Mouse (Mus musculus): ENCODE data around the gene Pcf11.
A peak's percentile ranks its signal among the peaks of the same experiment; 100 is the strongest.

The Pcf11 gene

GRCm38 (mm10) chr7:92669507-92670471 is at the start of gene Pcf11:
Gene Pcf11 (minus strand): TSS chr7:92669934.
- DNase-seq (ENCODE audit: low spot score) = peak; percentile 94

DNA sequence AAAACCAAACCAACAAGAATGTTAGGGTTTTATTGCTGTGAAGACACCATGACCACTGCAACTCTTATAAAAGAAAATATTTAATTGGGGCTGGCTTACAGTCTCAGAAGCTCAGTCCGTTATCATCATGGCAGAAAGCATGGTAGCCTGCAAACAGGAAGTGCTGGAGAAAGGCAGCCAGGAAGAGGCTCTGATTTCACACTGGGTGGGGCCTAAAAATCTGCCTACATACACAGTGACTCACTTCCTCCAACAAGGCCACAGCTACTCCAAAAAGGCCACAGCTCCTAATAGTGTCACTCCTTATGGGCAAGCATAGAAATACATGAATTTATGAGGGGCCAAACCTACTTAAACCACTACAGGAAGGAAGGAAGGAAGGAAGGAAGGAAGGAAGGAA is 45.3 kb upstream of the Pcf11 start:
- no peak for DNase-seq (ENCODE audit: low spot score)

- no peak for DNase-seq (ENCODE audit: low spot score)
These were observed 41.9 kb upstream of the Pcf11 start for GRCm38 (mm10) chr7:92711593-92711992.

- no peak for DNase-seq (ENCODE audit: low spot score)
These were observed 39.8 kb upstream of the Pcf11 start for GRCm38 (mm10) chr7:92709573-92709972.

- DNase-seq (ENCODE audit: low spot score) = no peak
These were observed 37.0 kb upstream of the Pcf11 start for GRCm38 (mm10) chr7:92706711-92707110.

- DNase-seq (ENCODE audit: low spot score) = no peak
These were observed 35.8 kb upstream of the Pcf11 start for GRCm38 (mm10) chr7:92705534-92705933.

DNA sequence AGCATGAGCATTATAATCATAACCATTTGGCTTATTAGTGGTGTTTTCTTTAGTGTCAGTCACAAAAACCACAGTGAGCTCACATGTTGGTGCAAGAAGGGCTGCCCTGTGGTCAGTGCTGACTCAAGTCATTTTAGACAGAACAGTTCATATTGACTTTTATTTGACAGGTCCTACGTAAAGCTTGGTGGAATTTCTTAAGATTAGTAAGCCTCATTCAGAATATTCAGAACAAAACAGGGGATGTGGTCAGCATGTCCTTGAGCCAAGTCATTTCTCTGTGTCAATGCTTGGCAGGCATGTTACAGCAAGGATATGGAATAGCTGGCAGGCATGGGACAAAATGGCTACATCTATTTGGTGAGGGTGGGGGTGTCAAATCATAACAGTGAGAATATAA is 33.9 kb upstream of the Pcf11 start:
- no peak for DNase-seq (ENCODE audit: low spot score)

DNA sequence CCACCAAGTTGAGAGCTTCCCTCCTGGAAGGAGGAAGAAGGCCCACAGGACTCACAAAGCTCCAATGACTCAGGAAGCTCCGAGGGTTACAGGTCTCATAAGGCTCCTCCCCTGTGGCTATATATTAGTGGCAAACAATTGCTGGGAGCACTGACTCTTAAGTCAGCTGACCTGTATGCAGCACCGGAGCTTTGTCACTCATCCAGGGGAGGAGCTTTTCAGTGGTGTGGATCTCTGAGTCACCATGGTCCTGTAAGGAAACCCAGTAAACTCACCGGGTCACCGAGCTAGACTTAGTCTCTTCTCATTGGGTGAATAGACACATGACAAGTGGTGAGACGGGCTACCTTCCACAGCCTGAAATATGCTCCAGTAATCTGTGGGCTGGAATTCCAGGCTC is 29.0 kb upstream of the Pcf11 start:
- no peak for DNase-seq (ENCODE audit: low spot score)

DNA sequence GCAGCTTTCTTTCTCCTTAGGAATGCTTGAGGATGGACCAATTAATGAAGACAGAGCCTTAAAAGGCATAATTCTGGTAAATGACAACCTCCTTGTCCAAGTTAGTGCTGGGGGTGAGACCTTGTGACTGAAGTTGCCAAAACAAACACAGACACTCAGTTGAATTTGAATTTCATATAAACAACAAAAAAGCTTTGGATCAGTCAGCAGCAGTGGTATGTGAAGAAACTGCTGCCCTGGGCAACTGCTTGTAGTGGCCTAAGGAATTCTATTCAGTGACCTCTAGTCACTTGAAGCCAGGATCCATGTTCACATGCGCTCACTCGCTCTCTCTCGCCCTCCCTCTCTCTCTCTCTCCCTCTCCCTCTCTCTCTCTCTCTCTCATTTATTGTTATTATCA is 26.7 kb upstream of the Pcf11 start:
- no peak for DNase-seq (ENCODE audit: low spot score)

DNA sequence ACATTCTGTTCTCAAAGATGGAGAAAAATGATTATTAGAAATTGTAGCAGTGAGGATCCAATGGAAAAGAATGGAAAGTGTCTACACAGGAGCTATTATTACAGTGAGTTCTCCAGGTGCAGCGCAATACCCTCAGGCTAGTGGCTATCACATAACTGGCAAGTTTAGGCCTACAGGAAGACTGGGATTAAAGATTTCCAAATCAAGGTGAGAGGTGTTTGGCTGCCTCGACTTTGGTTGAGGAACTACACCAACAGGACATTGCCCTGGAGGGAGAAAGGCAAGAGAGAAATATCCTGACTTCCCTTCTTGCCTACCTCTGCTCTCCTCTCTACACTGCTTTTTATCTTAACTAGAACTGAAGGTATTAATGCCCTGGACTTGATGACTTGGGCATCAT is 19.4 kb upstream of the Pcf11 start:
- DNase-seq (ENCODE audit: low spot score) = no peak

DNA sequence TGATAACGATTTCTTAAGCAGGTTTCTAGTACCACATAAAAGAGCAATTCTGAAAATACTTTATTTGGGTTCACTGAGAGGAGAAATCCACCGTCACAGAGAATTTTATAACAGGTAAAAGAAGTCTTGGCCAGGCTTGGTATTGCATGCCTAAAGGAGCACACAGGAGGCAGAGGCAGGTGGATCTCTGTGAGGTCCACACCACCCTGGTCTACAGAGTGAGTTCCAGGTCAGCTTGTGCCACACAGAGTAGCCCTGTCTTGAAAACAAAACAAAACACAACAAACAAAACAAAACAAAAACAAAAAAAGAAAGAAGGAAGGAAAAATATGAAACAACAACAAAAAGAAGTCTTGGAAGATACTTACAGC is 18.6 kb upstream of the Pcf11 start:
- no peak for DNase-seq (ENCODE audit: low spot score)

DNA sequence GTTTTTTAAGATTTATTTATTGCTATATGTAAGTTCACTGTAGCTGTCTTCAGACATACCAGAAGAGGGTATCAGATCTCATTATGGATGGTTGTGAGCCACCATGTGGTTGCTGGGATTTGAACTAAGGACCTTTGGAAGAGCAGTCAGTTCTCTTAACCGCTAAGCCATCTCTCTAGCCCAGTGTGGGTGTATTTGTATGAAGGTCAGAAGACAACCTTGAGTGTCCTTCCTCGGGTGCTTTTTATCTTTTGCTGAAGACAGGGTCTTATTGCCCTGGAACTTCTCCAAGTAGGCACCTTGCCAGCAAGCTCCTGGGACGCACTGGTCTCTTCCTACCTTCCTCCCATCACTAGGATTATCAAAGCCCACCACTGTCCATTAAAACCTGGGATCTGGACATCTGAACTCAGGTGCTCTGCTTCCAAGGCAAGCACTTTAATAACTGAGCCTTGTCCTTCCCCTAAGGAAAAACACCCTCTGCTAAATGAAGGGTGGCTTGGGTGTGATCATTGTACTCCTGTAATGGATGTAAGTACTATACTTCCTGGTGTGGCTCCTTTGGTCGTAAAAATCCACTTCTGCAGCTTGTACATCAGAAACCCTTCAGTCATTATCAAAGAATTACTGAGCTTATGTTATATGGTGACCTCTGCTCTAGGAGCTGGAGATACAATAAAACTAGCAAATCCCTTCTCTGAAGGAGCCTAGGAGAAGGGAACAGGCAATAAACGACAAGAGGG is 18.0 kb upstream of the Pcf11 start:
- DNase-seq (ENCODE audit: low spot score) = no peak

GRCm38 (mm10) chr7:92677346-92677745 is 7.6 kb upstream of the Pcf11 start:
- no peak for DNase-seq (ENCODE audit: low spot score)

DNA sequence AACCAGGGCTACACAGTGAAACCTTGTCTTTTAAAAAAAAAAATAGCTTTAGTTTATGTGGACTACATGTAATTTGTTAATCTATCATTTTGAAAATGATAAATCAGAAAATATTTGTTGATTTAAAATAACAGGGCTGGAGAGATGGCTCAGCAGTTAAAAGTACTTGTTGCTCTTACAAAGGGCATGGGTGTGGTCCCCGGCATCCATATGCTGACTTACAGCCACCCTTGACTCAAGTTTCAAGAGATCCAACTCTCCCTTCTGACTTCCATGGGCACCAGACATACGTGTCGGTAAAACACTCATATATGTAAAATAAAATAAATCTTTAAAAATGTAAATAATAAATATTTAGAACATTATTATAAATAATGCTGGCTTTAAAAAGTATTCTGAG is 5.4 kb upstream of the Pcf11 start:
- DNase-seq (ENCODE audit: low spot score) = no peak

- peak; percentile 57 for DNase-seq (ENCODE audit: low spot score)
These were observed 785 bp downstream of the Pcf11 start for GRCm38 (mm10) chr7:92668791-92669506.

DNA sequence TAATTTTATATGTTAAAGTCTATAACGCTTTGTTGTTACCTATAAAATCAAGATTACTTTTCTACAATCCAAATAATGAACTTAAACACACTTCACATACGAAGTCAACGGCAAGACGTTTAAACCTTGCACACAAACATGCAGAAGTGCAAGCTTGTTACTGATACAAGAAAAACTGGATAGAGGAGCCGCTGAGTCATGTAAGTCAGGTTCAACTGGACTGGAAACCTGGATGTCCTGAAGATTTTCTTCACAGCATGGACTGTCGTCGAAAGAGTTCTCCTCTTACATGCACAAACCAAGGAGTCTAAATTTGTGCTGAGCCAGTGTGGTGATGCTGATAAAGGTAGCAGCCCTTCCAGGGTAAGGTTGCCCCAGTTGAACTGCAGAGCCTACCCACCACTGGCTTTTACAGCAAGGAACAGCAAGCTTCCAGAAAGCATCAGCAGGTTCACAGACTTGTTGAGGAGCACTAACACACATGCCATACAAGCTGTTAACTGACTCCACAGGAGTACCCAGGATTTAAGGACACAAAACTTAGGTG is 3.4 kb downstream of the Pcf11 start:
- no peak for DNase-seq (ENCODE audit: low spot score)

DNA sequence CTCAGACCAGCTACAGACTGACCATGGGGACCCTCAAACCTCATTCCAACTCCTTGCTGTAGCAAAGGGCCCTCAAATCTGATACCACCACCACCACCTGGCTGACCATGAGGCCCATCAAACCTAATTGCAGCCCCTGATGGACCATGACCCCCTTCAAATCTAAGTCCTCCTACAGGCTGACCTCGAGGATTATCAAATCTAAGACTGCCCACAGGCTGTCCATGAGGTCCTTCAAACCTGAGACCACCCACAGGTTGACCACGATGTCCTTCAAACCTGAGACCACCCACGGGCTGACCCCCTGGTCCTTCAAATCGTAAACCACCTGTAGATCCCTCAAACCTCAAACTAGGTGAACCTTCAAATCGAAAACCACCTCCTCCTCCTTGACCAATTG is 11.7 kb downstream of the Pcf11 start:
- DNase-seq (ENCODE audit: low spot score) = no peak

DNA sequence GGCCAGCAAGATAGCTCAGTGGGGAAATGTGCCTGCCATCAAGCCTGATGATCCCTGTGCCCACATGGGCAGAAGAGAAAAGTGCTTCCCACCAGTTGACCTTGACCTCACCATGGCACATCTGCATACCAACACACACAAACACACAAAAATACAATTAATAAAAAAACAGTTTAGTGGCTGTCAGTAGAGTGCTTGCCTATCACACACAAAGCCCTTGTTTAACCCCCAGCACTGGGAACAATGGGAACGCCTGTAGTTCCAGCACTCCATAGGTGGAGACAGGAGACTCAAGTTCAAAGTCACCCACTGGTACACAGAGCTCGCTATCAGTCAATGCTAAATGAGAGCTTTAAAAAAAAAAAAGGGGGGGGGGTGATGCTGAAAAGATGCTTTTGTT is 13.3 kb downstream of the Pcf11 start:
- no peak for DNase-seq (ENCODE audit: low spot score)

DNA sequence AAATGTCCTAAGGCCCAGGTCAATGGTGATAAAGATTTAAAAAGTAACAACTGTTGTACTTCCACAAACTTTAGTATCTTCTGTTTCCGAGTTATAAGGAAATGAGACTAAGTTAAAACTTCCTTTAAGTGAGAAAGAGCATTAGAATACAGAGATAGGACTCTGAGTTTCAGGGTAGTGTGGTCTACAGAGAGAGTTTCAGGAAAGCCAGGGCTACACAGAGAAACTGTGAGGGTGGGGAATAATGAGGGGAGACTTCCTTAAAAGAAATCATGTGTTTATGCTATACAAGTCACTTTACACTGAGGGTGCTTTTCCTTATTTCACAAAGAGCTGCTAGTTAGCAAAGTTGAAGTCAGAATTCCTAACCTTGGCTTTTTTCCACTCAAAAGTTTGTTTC is 16.4 kb downstream of the Pcf11 start:
- no peak for DNase-seq (ENCODE audit: low spot score)

DNA sequence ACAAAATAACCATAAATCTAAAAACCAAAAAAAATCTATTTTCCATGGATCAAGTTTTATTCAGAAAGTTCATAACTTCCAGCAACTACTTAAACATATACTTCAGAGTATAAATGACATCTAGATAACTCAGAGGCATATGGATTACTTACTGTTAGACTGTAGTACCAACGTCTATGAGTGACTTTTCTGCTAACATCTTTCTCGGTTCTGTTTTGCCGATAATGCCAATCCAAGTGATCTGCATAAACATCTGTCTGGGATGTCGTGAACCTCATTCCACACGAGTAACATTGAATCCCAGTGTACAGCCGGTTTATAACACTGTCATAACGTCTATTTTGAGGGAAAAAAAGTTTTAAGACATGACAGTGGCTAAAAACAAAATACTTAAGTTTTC is 21.9 kb downstream of the Pcf11 start:
- no peak for DNase-seq (ENCODE audit: low spot score)

DNA sequence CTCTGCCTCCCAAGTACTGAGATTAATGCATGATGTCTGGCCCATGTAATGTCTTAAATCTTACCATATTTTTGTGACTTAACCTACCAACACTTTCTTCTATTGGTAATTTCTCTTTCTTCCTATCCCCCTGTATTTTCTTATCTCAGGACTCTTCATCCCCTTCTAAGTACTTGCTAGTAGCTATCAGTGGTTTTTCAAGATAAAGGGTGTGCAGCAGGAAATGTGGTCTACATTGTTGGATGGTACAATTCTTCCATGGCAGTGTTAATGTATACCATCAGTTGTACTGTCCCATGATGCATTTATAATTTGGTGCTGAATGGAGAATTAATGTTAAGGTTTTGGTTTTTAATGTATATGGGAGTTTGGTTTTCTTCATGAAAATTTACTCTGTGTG is 27.4 kb downstream of the Pcf11 start:
- no peak for DNase-seq (ENCODE audit: low spot score)

- DNase-seq (ENCODE audit: low spot score) = no peak
These were observed 31.7 kb downstream of the Pcf11 start for GRCm38 (mm10) chr7:92638050-92638449.
